In genomic region chr13:75943189-75944043, GRCm38 (mm10) we compare ENCODE assay signal across 8 mouse cellular contexts. TPM values are rescaled to one million over a fixed set of nuclear protein-coding genes. Genes with fewer than 3 reads are reported as not detected.
DNase-seq lines count a peak whose midpoint lies in the region; ATAC-seq and TF ChIP-seq lines count a peak whose summit lies in the region.

Gene Rhobtb3, minus strand, starts transcription at chr13:75943925.

- under 1% methylated on average over 22 of the region's 110 CpGs for WGBS in embryonic facial prominence, embryonic 14.5 days
- WGBS in limb, embryonic 13.5 days = under 1% methylated on average over 84 of the region's 110 CpGs
- under 1% methylated on average over 102 of the region's 110 CpGs for WGBS in midbrain, embryonic 15.5 days

- no peaks in the 10 kb centered on the region for H3K9me3 ChIP-seq in embryonic facial prominence, embryonic 14.5 days (ENCODE audit: control insufficient read depth, low read length)
- no peaks in the 10 kb centered on the region for H3K9me3 ChIP-seq in limb, embryonic 13.5 days
- no peaks in the 10 kb centered on the region for H3K9me3 ChIP-seq in midbrain, embryonic 15.5 days

- no peak within 1 kb of the TSS for H3K27ac ChIP-seq in bone marrow macrophage, adult 2 months (ENCODE audit: insufficient read depth, low read depth, low read length)
- peak within 1 kb of the TSS; percentile 99 for H3K27ac ChIP-seq in embryonic facial prominence, embryonic 14.5 days (replicated peaks; ENCODE audit: low read depth, low read length)
- H3K27ac ChIP-seq in limb, embryonic 13.5 days = peak within 1 kb of the TSS; percentile 100
- H3K27ac ChIP-seq in midbrain, embryonic 15.5 days = peak within 1 kb of the TSS; percentile 97

- H3K36me3 ChIP-seq in embryonic facial prominence, embryonic 14.5 days (ENCODE audit: control insufficient read depth, insufficient read depth, low read length) = peaks cover 11% of the 10 kb centered on the region
- H3K36me3 ChIP-seq in limb, embryonic 13.5 days = peaks cover 14% of the 10 kb centered on the region
- peaks cover 7% of the 10 kb centered on the region for H3K36me3 ChIP-seq in midbrain, embryonic 15.5 days (replicated peaks)

- TF ChIP-seq CTCF in bone marrow macrophage, adult 2 months (IDR thresholded peaks at IDR 0.05; ENCODE audit: low read depth, low read length) = no peak

- ATAC-seq in embryonic facial prominence, embryonic 14.5 days (ENCODE audit: low read depth) = peak; percentile 91
- peak; percentile 91 for ATAC-seq in limb, embryonic 13.5 days (ENCODE audit: low FRiP score, low read depth)
- ATAC-seq in midbrain, embryonic 15.5 days (replicated peaks) = peak; percentile 93

- peak; percentile 35 to 48 for DNase-seq in B cell, adult 2 months
- DNase-seq in embryonic facial prominence, embryonic 14.5 days (ENCODE audit: low spot score) = peak; percentile 93
- DNase-seq in heart, adult 9 months (ENCODE audit: low spot score in 2 of 2) = peak; percentile 66
- DNase-seq in kidney, adult 8-10 months = peak; percentile 38 to 59
- peak; percentile 48 to 56 for DNase-seq in spleen, postnatal 10 days (ENCODE audit: low spot score in 2 of 2)

- peak within 1 kb of the TSS; percentile 60 for H3K4me2 ChIP-seq in embryonic facial prominence, embryonic 14.5 days (ENCODE audit: low read depth, low read length)
- peak within 1 kb of the TSS; percentile 73 for H3K4me2 ChIP-seq in limb, embryonic 13.5 days (replicated peaks)
- H3K4me2 ChIP-seq in midbrain, embryonic 15.5 days = peak within 1 kb of the TSS; percentile 56

- peaks cover 5% of the 10 kb centered on the region for H3K4me1 ChIP-seq in bone marrow macrophage, adult 2 months (ENCODE audit: control insufficient read depth, insufficient read depth, low read length)
- H3K4me1 ChIP-seq in embryonic facial prominence, embryonic 14.5 days (ENCODE audit: control insufficient read depth, insufficient read depth, low read length) = peaks cover 13% of the 10 kb centered on the region
- peaks cover 21% of the 10 kb centered on the region for H3K4me1 ChIP-seq in limb, embryonic 13.5 days
- peaks cover 20% of the 10 kb centered on the region for H3K4me1 ChIP-seq in midbrain, embryonic 15.5 days

- H3K9ac ChIP-seq in embryonic facial prominence, embryonic 14.5 days (ENCODE audit: low read depth, low read length) = peak within 1 kb of the TSS; percentile 98
- peak within 1 kb of the TSS; percentile 99 for H3K9ac ChIP-seq in limb, embryonic 13.5 days
- peak within 1 kb of the TSS; percentile 86 for H3K9ac ChIP-seq in midbrain, embryonic 15.5 days

- H3K27me3 ChIP-seq in embryonic facial prominence, embryonic 14.5 days (replicated peaks; ENCODE audit: control insufficient read depth, insufficient read depth, low read length) = no peaks in the 10 kb centered on the region
- no peaks in the 10 kb centered on the region for H3K27me3 ChIP-seq in limb, embryonic 13.5 days
- H3K27me3 ChIP-seq in midbrain, embryonic 15.5 days (replicated peaks) = no peaks in the 10 kb centered on the region

- TF ChIP-seq POLR2A in bone marrow macrophage, adult 2 months (IDR thresholded peaks at IDR 0.05; ENCODE audit: borderline replicate concordance, low read depth, low read length) = no peak

- H3K4me3 ChIP-seq in bone marrow macrophage, adult 2 months (ENCODE audit: insufficient read depth, low read length) = peak within 1 kb of the TSS; percentile 85
- peak within 1 kb of the TSS; percentile 89 for H3K4me3 ChIP-seq in embryonic facial prominence, embryonic 14.5 days (ENCODE audit: low read depth, low read length)
- H3K4me3 ChIP-seq in limb, embryonic 13.5 days = peak within 1 kb of the TSS; percentile 84
- H3K4me3 ChIP-seq in midbrain, embryonic 15.5 days = peak within 1 kb of the TSS; percentile 77

RNA-seq across cellular contexts. Expression of gene Rhobtb3, which starts in this region (rescaled TPM):
- 0.55 and 1.3 TPM in 2 replicates for polyA plus RNA-seq in bone marrow macrophage, adult 2 months (2012; ENCODE audit: insufficient read depth, insufficient read length, missing spikeins)
- polyA plus RNA-seq in embryonic facial prominence, embryonic 14.5 days (2014; fragmentation: Nextera tagmentation; extraction: Ambion mirVana) = 43.0 and 47.6 TPM in 2 replicates
- 51.2 and 51.3 TPM in 2 replicates for polyA plus RNA-seq in limb, embryonic 13.5 days (2015; fragmentation: Nextera tagmentation; extraction: Ambion mirVana)
- polyA plus RNA-seq in midbrain, embryonic 15.5 days (2015; fragmentation: Nextera tagmentation; extraction: Ambion mirVana) = 22.9 and 23.2 TPM in 2 replicates

Comparison
In these comparisons a context has a peak if more than half of its experiments do, and no peak if none do; other contexts are left out.
1. RNA of gene Rhobtb3 (polyA plus RNA-seq): 51.2 to 51.3 TPM in limb, embryonic 13.5 days, 43.0 to 47.6 TPM in embryonic facial prominence, embryonic 14.5 days and 22.9 to 23.2 TPM in midbrain, embryonic 15.5 days; 0.55 to 1.3 TPM in bone marrow macrophage, adult 2 months; every median in the first group is over 10 times any median in the second.
2. DNase-seq: peak in every context shown above with its lines; median percentile 93 in embryonic facial prominence, embryonic 14.5 days; 66 in heart, adult 9 months; 52 in spleen, postnatal 10 days; 48 in kidney, adult 8-10 months; 42 in B cell, adult 2 months.
3. Peak in every context shown above with its lines, with median percentiles within 50 percentile points of each other: H3K4me3 ChIP-seq, ATAC-seq, H3K4me2 ChIP-seq and H3K9ac ChIP-seq.